Mouse (Mus musculus) midbrain, embryonic 12.5 days (tissue): Measurements from ENCODE around the gene Syna. TPM values are rescaled to one million over a fixed set of nuclear protein-coding genes. Genes with fewer than 3 reads are reported as not detected.
A peak's percentile ranks its signal among the peaks of the same experiment; 100 is the strongest.

Experiments
- ATAC-seq: fragments of 200-750 bp; cut with Nextera tagmentation; 2 replicates; pipeline ENCODE4 v1.8.0; 2017; ENCODE audit warnings: low read depth, moderate TSS enrichment, moderate library complexity; ENCODE audit not compliant: low FRiP score
- H3K27ac ChIP-seq: fragments of 300-500 bp; sonication (generic); replicated peaks from 2 replicates; pipeline ENCODE4 v1.5.1; 2016; ENCODE audit warnings: mild to moderate bottlenecking
- H3K27me3 ChIP-seq: fragments of 300-500 bp; sonication (generic); 2 replicates; pipeline ENCODE4 v1.6.1; 2016; ENCODE audit warnings: mild to moderate bottlenecking
- H3K36me3 ChIP-seq: fragments of 300-500 bp; sonication (generic); 2 replicates; pipeline ENCODE4 v1.6.1; 2016
- H3K4me1 ChIP-seq: fragments of 300-500 bp; sonication (generic); 2 replicates; pipeline ENCODE4 v1.6.1; 2016
- H3K4me2 ChIP-seq: fragments of 300-500 bp; sonication (generic); replicated peaks from 2 replicates; pipeline ENCODE4 v1.6.1; 2016; ENCODE audit warnings: mild to moderate bottlenecking, moderate library complexity
- H3K4me3 ChIP-seq: fragments of 300-500 bp; sonication (generic); 2 replicates; pipeline ENCODE4 v1.5.1; 2016; ENCODE audit warnings: mild to moderate bottlenecking
- H3K9ac ChIP-seq: fragments of 300-500 bp; sonication (generic); replicated peaks from 2 replicates; pipeline ENCODE4 v1.6.1; 2016; ENCODE audit warnings: mild to moderate bottlenecking, moderate library complexity
- H3K9me3 ChIP-seq: fragments of 300-500 bp; sonication (generic); 2 replicates; pipeline ENCODE4 v1.6.1; 2016; ENCODE audit warnings: mild to moderate bottlenecking
- WGBS: fragments of 180-500 bp; shearing (Covaris S2); methylation state at CpG from one replicate; pipeline ENCODE4 v1.1.7; 2016; 5-methylcytosine and 5-hydroxymethylcytosine counted together
- polyA plus RNA-seq: library from polyadenylated mRNA; unstranded; fragments of >200 nt; fragmentation: Nextera tagmentation; extraction: Ambion mirVana; gene quantifications from 2 replicates; pipeline ENCODE4 v1.2.1, GENCODE M21; 2016

Syna gene
- polyA plus RNA-seq = 0.13 and 0.29 TPM in 2 replicates

DNA sequence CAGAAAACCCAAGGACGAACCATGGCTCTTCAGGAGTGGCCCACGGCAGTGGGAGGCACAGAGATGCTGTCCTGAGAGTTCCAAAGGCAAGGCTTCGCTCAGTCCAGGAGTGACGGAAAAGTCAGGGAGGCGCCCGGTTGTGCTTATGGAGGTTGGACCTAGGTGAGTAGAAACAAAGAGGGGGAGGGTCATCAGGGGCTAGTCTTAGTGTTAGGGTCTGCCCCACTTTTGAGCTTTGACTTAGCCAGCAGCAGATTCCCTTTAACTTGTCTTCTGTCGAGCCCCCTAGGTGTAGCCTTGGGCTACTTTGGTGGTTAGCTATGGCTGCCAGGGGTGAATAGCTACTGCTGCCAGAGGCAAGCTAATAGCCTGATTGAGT, at the start of gene Syna:
Gene Syna (minus strand): TSS at position 101 of the 379 bp plus-strand sequence.
- Histone ChIP-seq H3K27ac (no peak within 1 kb of the TSS), H3K9ac (no peak within 1 kb of the TSS), H3K4me2 (no peak within 1 kb of the TSS), H3K36me3 (no peaks in the 10 kb centered on the region), H3K27me3 (no peaks in the 10 kb centered on the region), H3K9me3 (no peaks in the 10 kb centered on the region), H3K4me1 (peaks cover 11% of the 10 kb centered on the region), H3K4me3 (no peak within 1 kb of the TSS)
- no peak for ATAC-seq
- WGBS = 92% methylated on average over 7 of the region's 7 CpGs

DNA sequence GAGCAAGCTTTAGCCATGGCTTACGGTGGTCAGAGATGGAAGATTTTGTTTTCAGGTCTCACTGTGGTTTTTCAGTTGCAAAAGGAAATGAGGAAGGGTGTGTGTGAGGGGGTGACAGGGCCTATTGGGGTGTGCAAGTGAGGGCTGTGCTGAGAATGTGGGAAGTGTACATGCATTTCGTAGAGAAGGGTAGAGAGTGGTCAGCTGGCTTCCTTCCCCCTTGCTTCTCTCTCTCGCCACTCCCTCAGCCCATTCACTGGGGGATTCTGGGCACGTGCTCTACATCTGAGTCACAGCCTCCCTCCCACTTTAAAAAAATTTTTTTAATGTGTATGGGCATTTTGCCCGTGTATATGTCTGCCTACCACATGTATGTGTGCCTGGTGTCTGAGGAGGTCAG, 47.1 kb upstream of the Syna start:
- no peaks in the 10 kb centered on the region for H3K9me3 ChIP-seq
- ATAC-seq = no peak
- H3K4me1 ChIP-seq = no peaks in the 10 kb centered on the region

DNA sequence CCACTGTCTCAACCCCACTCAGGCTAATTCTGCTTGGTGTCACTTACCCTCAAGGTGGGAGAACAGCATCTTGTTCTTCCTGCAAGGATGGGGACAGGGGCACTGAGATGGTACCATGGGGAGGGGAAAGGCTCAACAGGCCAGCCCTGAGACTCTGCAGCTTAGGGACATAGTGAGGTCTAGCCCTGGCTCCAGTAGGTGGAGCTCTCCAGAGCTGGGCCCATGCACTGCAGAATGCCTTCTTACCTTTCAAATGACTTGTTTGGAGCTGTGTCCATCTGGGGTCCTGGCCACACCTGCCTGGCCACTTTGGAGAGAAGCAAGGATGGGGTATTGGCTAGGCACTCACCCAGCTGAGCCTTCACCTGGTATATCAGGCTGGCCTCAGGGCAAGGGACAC, 46.3 kb upstream of the Syna start:
- no peak overlapping the region for H3K9ac ChIP-seq
- ATAC-seq = no peak
- H3K36me3 ChIP-seq = no peaks in the 10 kb centered on the region
- H3K27me3 ChIP-seq = no peaks in the 10 kb centered on the region
- H3K4me1 ChIP-seq = no peaks in the 10 kb centered on the region
- no peaks in the 10 kb centered on the region for H3K9me3 ChIP-seq
- H3K4me2 ChIP-seq = no peak overlapping the region
- no peak overlapping the region for H3K27ac ChIP-seq
- H3K4me3 ChIP-seq = no peak overlapping the region

More for the DNA sequence above, 47.1 kb upstream of the Syna start:
- Histone ChIP-seq H3K9ac (no peak overlapping the region), H3K36me3 (no peaks in the 10 kb centered on the region), H3K4me2 (no peak overlapping the region), H3K4me3 (no peak overlapping the region), H3K27me3 (no peaks in the 10 kb centered on the region), H3K27ac (no peak overlapping the region)
- WGBS = 62% methylated on average over 5 of the region's 5 CpGs

- Histone ChIP-seq H3K9me3 (no peaks in the 10 kb centered on the region), H3K27me3 (no peaks in the 10 kb centered on the region), H3K4me2 (no peak overlapping the region), H3K4me3 (no peak overlapping the region), H3K27ac (no peak overlapping the region), H3K4me1 (no peaks in the 10 kb centered on the region), H3K36me3 (peaks cover 9% of the 10 kb centered on the region), H3K9ac (no peak overlapping the region)
- no peak for ATAC-seq
- WGBS = 92% methylated on average over 11 of the region's 11 CpGs
Measured at GRCm38 (mm10) chr5:134604376-134604775, 44.4 kb upstream of the Syna start.

- no peaks in the 10 kb centered on the region for H3K27me3 ChIP-seq
- no peaks in the 10 kb centered on the region for H3K4me1 ChIP-seq
- H3K36me3 ChIP-seq = peaks cover 72% of the 10 kb centered on the region
- 89% methylated on average over 10 of the region's 10 CpGs for WGBS
- H3K4me2 ChIP-seq = no peak overlapping the region
- no peaks in the 10 kb centered on the region for H3K9me3 ChIP-seq
- no peak overlapping the region for H3K27ac ChIP-seq
- no peak for ATAC-seq
- H3K9ac ChIP-seq = no peak overlapping the region
- H3K4me3 ChIP-seq = no peak overlapping the region
Measured at GRCm38 (mm10) chr5:134597711-134598110, 37.7 kb upstream of the Syna start.

GRCm38 (mm10) chr5:134593093-134593492, 33.1 kb upstream of the Syna start:
- 90% methylated on average over 9 of the region's 9 CpGs for WGBS
- ATAC-seq = no peak
- peaks cover 86% of the 10 kb centered on the region for H3K36me3 ChIP-seq

DNA sequence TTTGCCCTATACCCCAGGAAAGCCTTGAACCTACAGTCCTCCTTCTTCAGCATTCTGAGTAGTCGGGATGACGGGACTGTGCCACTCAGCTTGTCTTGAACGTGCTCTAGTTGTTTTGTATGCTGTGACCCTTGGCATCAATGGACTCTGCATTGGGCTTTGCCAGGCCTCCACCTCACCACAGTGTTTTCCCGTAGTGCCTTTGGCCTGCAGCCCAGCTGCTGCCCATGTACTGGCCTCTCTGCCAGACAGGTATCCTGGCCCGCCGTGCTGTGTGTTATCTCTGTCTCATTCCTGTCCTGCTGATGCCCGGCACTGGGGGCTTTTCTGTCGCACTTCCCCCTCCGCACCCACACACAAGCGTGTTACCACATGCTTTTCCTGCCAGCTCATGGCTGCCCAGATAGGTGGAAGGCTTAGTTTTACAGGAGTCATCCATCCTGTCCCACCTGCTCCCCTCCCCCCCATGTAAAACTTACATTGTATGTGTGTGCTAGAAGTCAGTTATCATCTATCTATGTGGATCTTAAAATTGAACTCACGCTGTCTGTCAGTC, 32.1 kb upstream of the Syna start:
- no peak for ATAC-seq
- Histone ChIP-seq H3K36me3 (peaks cover 84% of the 10 kb centered on the region), H3K9me3 (no peaks in the 10 kb centered on the region), H3K4me1 (no peaks in the 10 kb centered on the region), H3K27me3 (no peaks in the 10 kb centered on the region), H3K27ac (no peak overlapping the region), H3K9ac (no peak overlapping the region; the same call in 1 of the 2 replicates), H3K4me3 (no peak overlapping the region), H3K4me2 (no peak overlapping the region)
- WGBS = 98% methylated on average over 11 of the region's 11 CpGs

More at GRCm38 (mm10) chr5:134593093-134593492, 33.1 kb upstream of the Syna start:
- Histone ChIP-seq H3K4me2 (no peak overlapping the region), H3K4me1 (no peaks in the 10 kb centered on the region), H3K27me3 (no peaks in the 10 kb centered on the region), H3K27ac (no peak overlapping the region), H3K4me3 (no peak overlapping the region), H3K9me3 (no peaks in the 10 kb centered on the region), H3K9ac (no peak overlapping the region)

GRCm38 (mm10) chr5:134589900-134590299, 29.9 kb upstream of the Syna start:
- Histone ChIP-seq H3K36me3 (peaks cover 72% of the 10 kb centered on the region), H3K4me1 (no peaks in the 10 kb centered on the region), H3K27ac (no peak overlapping the region), H3K9me3 (no peaks in the 10 kb centered on the region), H3K4me2 (no peak overlapping the region), H3K27me3 (no peaks in the 10 kb centered on the region), H3K4me3 (no peak overlapping the region), H3K9ac (no peak overlapping the region)
- no peak for ATAC-seq
- WGBS = 87% methylated on average over 3 of the region's 3 CpGs

DNA sequence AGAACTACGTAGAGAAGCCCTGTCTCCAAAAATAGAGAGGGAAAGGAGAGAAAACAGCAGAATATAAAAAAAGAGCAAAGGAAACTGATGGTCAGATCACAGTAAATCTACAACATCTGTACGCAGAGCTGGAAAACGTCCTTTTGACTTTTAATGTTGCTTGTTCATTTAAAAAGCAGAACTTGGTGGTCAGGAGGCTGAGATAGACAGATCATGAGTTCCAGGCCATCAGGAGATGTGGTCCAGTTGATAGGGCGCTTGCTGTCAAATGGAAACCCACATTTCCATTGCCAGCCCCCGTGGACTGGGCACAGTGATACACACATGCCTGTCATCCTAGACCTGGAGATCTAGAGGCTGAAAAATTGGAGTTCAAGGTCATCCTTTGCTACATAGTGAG, 24.8 kb upstream of the Syna start:
- whole genome bisulfite sequencing = 92% methylated on average over 5 of the region's 5 CpGs
- Histone ChIP-seq H3K4me1 (peaks cover 14% of the 10 kb centered on the region), H3K4me3 (no peak overlapping the region), H3K9me3 (no peaks in the 10 kb centered on the region), H3K36me3 (peaks cover 28% of the 10 kb centered on the region), H3K9ac (no peak overlapping the region), H3K27ac (no peak overlapping the region), H3K27me3 (no peaks in the 10 kb centered on the region), H3K4me2 (no peak overlapping the region)
- no peak for ATAC-seq

DNA sequence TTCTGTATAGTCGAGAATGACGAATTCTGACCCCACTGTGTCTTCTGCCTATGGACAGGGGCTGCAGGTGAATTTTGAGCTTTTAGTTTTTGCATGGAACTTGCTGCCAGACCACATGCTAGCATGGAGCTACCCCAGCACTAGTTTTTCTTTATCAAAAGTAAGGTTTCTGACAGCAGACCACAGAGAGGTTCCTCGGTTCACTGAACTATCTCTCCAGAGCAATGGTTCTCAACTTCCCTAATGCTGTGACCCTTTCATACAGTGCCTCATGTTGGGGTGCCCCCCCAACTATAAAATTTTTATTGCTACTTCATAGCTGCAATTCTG, 23.9 kb upstream of the Syna start:
- no peaks in the 10 kb centered on the region for H3K27me3 ChIP-seq
- H3K9ac ChIP-seq = peak overlapping the region; percentile 84; the same call in 1 of the 2 replicates
- ATAC-seq = no peak
- no peaks in the 10 kb centered on the region for H3K9me3 ChIP-seq
- peak overlapping the region; percentile 92 for H3K4me3 ChIP-seq
- H3K36me3 ChIP-seq = peaks cover 27% of the 10 kb centered on the region
- WGBS = 84% methylated on average over 3 of the region's 3 CpGs
- peak overlapping the region; percentile 86 for H3K4me2 ChIP-seq
- no peak overlapping the region for H3K27ac ChIP-seq
- H3K4me1 ChIP-seq = peaks cover 14% of the 10 kb centered on the region

- H3K27ac ChIP-seq = no peak overlapping the region
- H3K9ac ChIP-seq = peak overlapping the region; percentile 84
- H3K4me3 ChIP-seq = peak overlapping the region; percentile 92
- no peaks in the 10 kb centered on the region for H3K9me3 ChIP-seq
- ATAC-seq = no peak
- H3K4me2 ChIP-seq = peak overlapping the region; percentile 86
- no peaks in the 10 kb centered on the region for H3K27me3 ChIP-seq
- 33% methylated on average over 15 of the region's 15 CpGs for WGBS
- peaks cover 14% of the 10 kb centered on the region for H3K4me1 ChIP-seq
- peaks cover 22% of the 10 kb centered on the region for H3K36me3 ChIP-seq
Measured at GRCm38 (mm10) chr5:134583006-134583883, 23.3 kb upstream of the Syna start.

GRCm38 (mm10) chr5:134582221-134582907, 22.4 kb upstream of the Syna start:
- peak overlapping the region; percentile 86 for H3K4me2 ChIP-seq
- WGBS = 8% methylated on average over 29 of the region's 30 CpGs
- H3K4me1 ChIP-seq = peaks cover 14% of the 10 kb centered on the region
- H3K9me3 ChIP-seq = no peaks in the 10 kb centered on the region
- H3K27ac ChIP-seq = no peak overlapping the region
- ATAC-seq = peak; percentile 91
- H3K4me3 ChIP-seq = peak overlapping the region; percentile 92
- peak overlapping the region; percentile 84 for H3K9ac ChIP-seq
- peaks cover 15% of the 10 kb centered on the region for H3K36me3 ChIP-seq
- no peaks in the 10 kb centered on the region for H3K27me3 ChIP-seq
